Mouse (Mus musculus) C2C12 (cell line): ENCODE results near the gene Pdzd7.
A peak's percentile ranks its signal among the peaks of the same experiment; 100 is the strongest.

ENCODE experiments used
- CTCF ChIP-seq: IDR thresholded peaks from one replicate; pipeline ENCODE4 v1.5.1; 2011; ENCODE audit not compliant: control insufficient read depth, insufficient read depth, insufficient read length
- FOSL1 ChIP-seq: IDR thresholded peaks from one replicate; pipeline ENCODE4 v1.8.0; 2011; ENCODE audit warnings: mild to moderate bottlenecking, low read length; ENCODE audit not compliant: poor library complexity, insufficient read depth, severe bottlenecking
- MAX ChIP-seq: IDR thresholded peaks from one replicate; pipeline ENCODE4 v1.6.1; 2011; ENCODE audit warnings: mild to moderate bottlenecking, control low read depth

GRCm38 (mm10) chr19:45078971-45079764 is 33.7 kb upstream of the Pdzd7 start:
- TF ChIP-seq CTCF (peak; percentile 6), FOSL1 (no peak), MAX (no peak)
